Mouse (Mus musculus) gastrocnemius, adult 8-10 months (tissue): ENCODE data around the gene Khdc3. TPM values are rescaled to one million over a fixed set of nuclear protein-coding genes. Genes with fewer than 3 reads are reported as not detected.
"Not testable (repeated sequence)": the region's sequence is repeated elsewhere in the genome, so short reads cannot be mapped to it uniquely, and the experiment has no call there.

Experiments used
- DNase-seq, 2 experiments: peaks; one replicate each; pipeline ENCODE4 v3.0.0; 2022; ENCODE audit warnings: low spot score in 2 of 2
- total RNA-seq, 4 experiments: library from RNA; stranded (reverse); gene quantifications; 2 replicates each; pipeline ENCODE4 v1.2.4; 2022

Gene Khdc3
- not detected for total RNA-seq

- DNase-seq, result no peak
These were observed at the start of gene Khdc3 for GRCm38 (mm10) chr9:73101536-73101935. TSS of gene Khdc3 (plus strand) at chr9:73101836.

GRCm38 (mm10) chr9:73055441-73055911 is 46.2 kb upstream of the Khdc3 start:
- DNase-seq, result no peak

DNA sequence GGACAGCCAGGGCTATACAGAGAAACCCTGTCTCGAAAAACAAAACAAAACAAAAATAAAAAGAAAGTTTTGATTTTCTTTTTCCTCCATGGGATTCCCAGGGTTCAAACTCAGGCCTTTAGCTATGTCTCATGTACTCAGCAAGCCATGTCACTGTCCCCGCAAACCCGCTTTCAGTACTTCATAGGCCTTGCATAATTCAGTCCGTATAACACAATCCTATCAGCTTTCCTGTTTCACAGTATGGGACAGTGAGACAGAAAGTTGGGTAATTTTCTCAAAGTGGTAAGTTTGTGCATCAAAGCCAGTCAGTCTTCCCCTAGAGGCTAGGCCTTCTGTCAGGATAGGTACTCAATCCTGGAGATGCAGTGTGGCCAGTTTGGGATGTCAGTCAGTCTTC is 42.4 kb upstream of the Khdc3 start:
- no peak for DNase-seq

- DNase-seq, result no peak
These were observed 37.9 kb upstream of the Khdc3 start for GRCm38 (mm10) chr9:73063621-73064290.

- DNase-seq, result no peak
These were observed 34.5 kb upstream of the Khdc3 start for GRCm38 (mm10) chr9:73067086-73067485.

- no peak for DNase-seq
These were observed 33.4 kb upstream of the Khdc3 start for GRCm38 (mm10) chr9:73068230-73068679.

- no peak for DNase-seq
These were observed 32.9 kb upstream of the Khdc3 start for GRCm38 (mm10) chr9:73068688-73069087.

GRCm38 (mm10) chr9:73070971-73071659 is 30.5 kb upstream of the Khdc3 start:
- no peak for DNase-seq

DNA sequence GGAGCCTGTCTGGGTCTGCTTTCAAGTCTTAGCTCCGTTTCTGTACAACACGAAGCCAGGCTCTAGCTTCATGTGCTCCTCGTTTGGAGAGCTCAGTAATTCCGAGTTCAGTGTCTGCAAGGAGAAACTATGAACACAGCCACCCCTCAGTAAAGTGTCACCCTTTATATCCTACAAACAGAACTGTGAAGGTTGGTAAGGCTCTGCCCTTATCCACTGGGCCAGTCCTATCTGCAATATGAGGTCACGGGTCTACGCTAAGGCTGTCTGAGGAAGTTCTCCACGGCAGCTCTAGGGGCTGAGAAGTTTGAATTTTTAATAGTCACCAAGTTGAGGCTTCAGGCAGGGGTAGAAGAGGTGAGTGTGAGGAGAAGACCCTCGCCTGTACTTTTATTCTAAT is 29.2 kb upstream of the Khdc3 start:
- no peak for DNase-seq

GRCm38 (mm10) chr9:73073169-73073568 is 28.5 kb upstream of the Khdc3 start:
- DNase-seq, result no peak

- DNase-seq, result not testable (repeated sequence)
These were observed 22.3 kb upstream of the Khdc3 start for GRCm38 (mm10) chr9:73079349-73079748.

DNA sequence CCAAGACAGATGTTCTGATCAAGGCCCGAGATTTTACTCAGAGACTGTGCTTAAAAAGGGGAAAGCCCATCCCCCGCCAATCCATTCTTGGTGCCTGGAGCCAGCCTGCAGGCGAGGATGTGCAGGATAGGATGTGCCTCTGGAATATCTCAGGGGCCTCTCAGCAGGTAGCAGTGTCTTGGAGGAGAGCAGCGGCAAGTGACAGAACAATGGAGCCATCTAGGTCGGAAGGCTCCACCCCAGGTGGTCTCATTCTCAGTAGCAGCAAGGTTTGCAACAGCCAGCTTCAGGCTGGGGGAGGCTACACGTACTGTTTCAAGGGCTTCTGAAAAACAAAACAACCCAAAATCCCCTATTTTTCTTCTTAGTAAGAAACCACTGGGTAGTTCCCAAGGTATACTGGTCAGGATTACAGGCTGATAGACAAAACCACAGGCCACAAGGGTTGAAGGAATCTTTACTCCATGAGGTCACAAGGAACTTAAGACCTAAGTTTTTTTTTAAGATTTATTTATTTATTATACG is 21.8 kb upstream of the Khdc3 start:
- no peak for DNase-seq

- no peak for DNase-seq
These were observed 19.2 kb upstream of the Khdc3 start for GRCm38 (mm10) chr9:73082291-73083000.

- no peak for DNase-seq
These were observed 17.7 kb upstream of the Khdc3 start for GRCm38 (mm10) chr9:73083956-73084355.

DNA sequence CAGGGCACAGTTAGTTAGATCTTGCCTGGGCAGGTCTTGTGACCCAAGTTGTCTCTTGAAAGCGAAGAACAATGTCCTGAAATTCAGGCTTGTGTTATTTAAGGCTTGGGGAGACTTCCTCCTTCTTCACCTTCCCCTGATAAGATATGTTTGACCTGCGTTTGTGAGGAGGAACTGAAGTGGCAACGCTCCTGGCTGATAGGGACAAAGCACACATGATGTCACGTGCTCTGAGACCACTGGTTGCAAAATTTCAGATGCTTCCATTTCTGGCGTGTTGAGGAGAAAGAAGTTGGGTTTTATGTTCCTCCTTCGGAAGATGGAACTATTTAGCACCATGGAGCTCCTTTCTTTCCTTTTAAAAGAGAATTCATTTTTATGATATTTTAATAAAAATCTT is 15.8 kb upstream of the Khdc3 start:
- no peak for DNase-seq

GRCm38 (mm10) chr9:73087121-73087520 is 14.5 kb upstream of the Khdc3 start:
- DNase-seq, result no peak

DNA sequence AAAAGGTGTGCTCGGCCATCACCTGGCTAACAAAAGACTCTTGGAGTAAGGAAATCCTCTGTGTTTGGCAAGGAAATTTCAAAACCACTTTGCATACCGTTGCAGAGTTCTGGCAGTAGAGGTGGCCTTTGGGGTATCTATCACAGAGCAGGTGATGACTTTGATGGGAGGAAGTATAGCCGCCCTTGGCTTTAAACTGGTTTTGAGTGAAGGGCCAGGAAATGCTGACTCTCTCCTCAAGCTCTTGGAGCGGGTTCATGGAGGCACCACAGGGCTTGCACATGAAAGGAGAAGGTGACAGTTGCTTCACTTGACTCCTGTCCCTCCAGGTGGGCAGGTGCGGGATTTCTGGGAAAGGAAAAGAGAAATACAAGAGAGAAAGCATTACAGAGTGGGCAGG is 14.1 kb upstream of the Khdc3 start:
- no peak for DNase-seq

DNA sequence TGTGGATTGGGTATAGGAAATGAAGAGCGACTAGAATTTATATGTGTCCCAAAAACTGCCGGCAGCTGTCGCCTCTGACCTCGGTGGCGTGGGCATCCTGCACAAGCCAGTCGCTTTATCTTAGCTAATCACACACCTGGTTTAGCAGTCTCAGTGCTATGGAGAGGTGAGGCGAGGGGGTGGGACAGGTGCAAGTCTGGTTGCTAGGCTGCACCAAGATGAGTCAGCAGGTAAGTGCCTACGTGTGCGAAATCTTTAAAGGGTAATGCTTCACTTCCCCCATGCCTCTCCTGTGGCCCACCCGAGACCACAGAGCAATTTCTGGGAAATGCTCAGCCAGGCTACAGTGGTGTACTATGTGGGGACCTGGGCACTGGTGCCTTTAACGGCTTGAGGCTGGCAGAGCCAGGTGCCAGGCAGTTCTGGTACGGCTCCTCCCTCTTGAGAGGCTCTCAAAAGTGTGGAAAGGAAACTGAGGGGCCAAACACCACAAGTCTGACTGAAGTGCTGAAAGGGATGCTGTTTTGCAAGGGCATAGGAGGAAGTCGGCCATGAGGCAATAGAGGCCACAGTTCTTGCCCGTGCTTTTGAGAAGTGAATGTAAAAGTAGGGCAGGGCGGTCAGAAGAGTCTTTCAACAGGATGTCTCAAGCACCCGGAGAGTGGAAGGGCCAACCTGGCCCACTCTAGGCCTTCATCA is 12.3 kb upstream of the Khdc3 start:
- DNase-seq, result no peak

DNA sequence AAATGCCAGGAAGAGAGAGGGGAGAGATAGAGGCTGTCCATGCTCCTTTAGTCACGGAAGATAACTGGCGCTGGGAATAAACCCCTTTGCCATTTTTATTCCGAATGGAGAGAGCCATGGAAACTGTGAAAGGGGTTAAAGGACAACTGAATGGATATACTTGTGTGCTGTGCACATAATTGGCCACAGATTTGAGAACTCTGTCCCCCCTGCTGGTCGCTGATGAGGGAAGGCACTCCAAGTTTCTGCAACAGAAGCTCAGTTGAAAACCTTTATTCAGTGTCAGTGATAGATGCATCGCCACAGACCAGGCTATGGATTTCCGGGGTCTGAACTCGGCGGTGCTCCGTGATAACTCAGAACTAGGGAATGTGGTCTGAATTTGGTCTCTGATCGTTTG is 11.5 kb upstream of the Khdc3 start:
- no peak for DNase-seq

DNA sequence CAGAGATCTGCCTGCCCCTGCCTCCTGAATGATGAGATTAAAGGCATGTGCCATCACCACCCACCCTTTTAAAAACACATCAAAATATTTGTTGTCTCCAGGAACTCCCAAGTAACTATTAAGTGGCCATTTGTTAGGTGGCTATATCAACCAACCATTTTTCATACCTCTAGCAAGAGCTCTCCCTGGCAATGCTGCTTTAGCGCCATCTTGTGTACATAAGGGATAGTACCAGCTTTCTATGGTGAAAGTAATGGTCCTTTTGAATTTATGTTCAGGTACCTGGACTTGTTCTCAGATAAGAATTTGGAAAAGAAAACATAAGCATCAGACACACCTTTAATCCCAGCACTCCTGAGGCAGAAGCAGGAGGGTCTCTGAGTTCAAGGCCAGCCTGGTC is 9.9 kb upstream of the Khdc3 start:
- no peak for DNase-seq

GRCm38 (mm10) chr9:73094580-73094979 is 7.1 kb upstream of the Khdc3 start:
- DNase-seq, result no peak
